Mouse (Mus musculus) liver, embryonic 16.5 days (tissue): ENCODE measurements around the gene Usp9x. TPM values are rescaled to one million over a fixed set of nuclear protein-coding genes. Genes with fewer than 3 reads are reported as not detected.

Experiments used
- ATAC-seq: fragments of 200-750 bp; cut with Nextera tagmentation; 2 replicates; pipeline ENCODE4 v1.8.0; 2017; ENCODE audit warnings: low read depth, mild to moderate bottlenecking, moderate number of reproducible peaks, moderate library complexity
- H3K27ac ChIP-seq: fragments of 300-500 bp; sonication (generic); 2 replicates; pipeline ENCODE4 v1.5.1; 2014; ENCODE audit warnings: mild to moderate bottlenecking, low read length
- H3K27me3 ChIP-seq: fragments of 300-500 bp; sonication (generic); 2 replicates; pipeline ENCODE4 v1.6.1; 2014; ENCODE audit warnings: low read depth, low read length, mixed read lengths; ENCODE audit not compliant: control insufficient read depth, insufficient read depth
- H3K36me3 ChIP-seq: fragments of 300-500 bp; sonication (generic); 2 replicates; pipeline ENCODE4 v1.6.1; 2014; ENCODE audit warnings: mild to moderate bottlenecking; ENCODE audit not compliant: control insufficient read depth, insufficient read depth
- H3K4me1 ChIP-seq: fragments of 300-500 bp; sonication (generic); 2 replicates; pipeline ENCODE4 v1.6.1; 2014; ENCODE audit warnings: low read depth, low read length, mixed read lengths; ENCODE audit not compliant: control insufficient read depth
- H3K4me2 ChIP-seq: fragments of 300-500 bp; sonication (generic); 2 replicates; pipeline ENCODE4 v1.6.1; 2014; ENCODE audit warnings: low read depth, low read length, mixed read lengths
- H3K4me3 ChIP-seq: fragments of 300-500 bp; sonication (generic); 2 replicates; pipeline ENCODE4 v1.5.1; 2014; ENCODE audit warnings: low read depth, mild to moderate bottlenecking, low read length
- H3K9ac ChIP-seq: fragments of 300-500 bp; sonication (generic); 2 replicates; pipeline ENCODE4 v1.6.1; 2014; ENCODE audit warnings: low read depth, low read length
- H3K9me3 ChIP-seq: fragments of 300-500 bp; sonication (generic); replicated peaks from 2 replicates; pipeline ENCODE4 v1.6.1; 2016; ENCODE audit warnings: low read length; ENCODE audit not compliant: control insufficient read depth
- WGBS: fragments of 180-500 bp; shearing (Covaris S2); extraction: QIAGEN DNeasy Blood & Tissue Kit; methylation state at CpG from one replicate; pipeline ENCODE4 v1.1.7; 2014; ENCODE audit not compliant: insufficient replicate concordance; 5-methylcytosine and 5-hydroxymethylcytosine counted together
- polyA plus RNA-seq: library from polyadenylated mRNA; unstranded; fragments of >200 nt; fragmentation: Nextera tagmentation; extraction: Ambion mirVana; gene quantifications from 2 replicates; pipeline ENCODE4 v1.2.1, GENCODE M21; 2015

Gene Usp9x
- polyA plus RNA-seq, 1 experiment from 2014 or later = 11.9 TPM

DNA sequence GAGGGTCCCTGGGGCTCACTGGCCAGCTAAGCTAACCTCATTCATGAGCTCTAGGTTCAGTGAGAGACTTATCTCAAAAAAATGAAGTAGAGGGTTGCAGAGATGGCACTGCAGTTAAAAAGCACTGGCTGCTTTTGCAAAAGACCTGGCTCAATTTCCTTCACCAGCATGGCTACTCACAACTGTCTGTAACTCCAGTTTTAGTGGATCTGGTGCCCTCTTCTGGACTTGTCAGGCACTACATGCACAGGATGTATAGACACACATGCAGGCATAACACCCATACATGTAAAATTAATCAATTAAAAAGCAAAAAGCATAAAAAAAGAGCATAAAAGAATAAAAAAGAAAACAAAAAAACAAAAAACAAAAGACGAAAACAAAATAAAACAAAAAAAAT, 143.0 kb downstream of the Usp9x start:
- Histone ChIP-seq H3K4me1 (no peaks in the 10 kb centered on the region), H3K27ac (no peak overlapping the region)
- ATAC-seq = no peak

More for the DNA sequence above, 143.0 kb downstream of the Usp9x start:
- Histone ChIP-seq H3K4me2 (no peak overlapping the region), H3K9ac (no peak overlapping the region), H3K36me3 (no peaks in the 10 kb centered on the region), H3K9me3 (no peaks in the 10 kb centered on the region), H3K27me3 (no peaks in the 10 kb centered on the region), H3K4me3 (no peak overlapping the region)
- 55% methylated on average over 1 of the region's 1 CpGs for WGBS

Other genes starting within 250 kb of the Usp9x start
- 43.9 and 44.5 TPM in 2 replicates for gene Ddx3x, start 209.5 kb downstream of the Usp9x start, polyA plus RNA-seq